Mouse (Mus musculus) right cerebral cortex, postnatal 10 days (tissue): ENCODE measurements around the gene Tspan13.
A peak's percentile ranks its signal among the peaks of the same experiment; 100 is the strongest.

Experiments used
- DNase-seq, 2 experiments: peaks; one replicate each; pipeline ENCODE4 v3.0.0; 2021; ENCODE audit warnings: low spot score in 2 of 2

Tspan13 gene

DNA sequence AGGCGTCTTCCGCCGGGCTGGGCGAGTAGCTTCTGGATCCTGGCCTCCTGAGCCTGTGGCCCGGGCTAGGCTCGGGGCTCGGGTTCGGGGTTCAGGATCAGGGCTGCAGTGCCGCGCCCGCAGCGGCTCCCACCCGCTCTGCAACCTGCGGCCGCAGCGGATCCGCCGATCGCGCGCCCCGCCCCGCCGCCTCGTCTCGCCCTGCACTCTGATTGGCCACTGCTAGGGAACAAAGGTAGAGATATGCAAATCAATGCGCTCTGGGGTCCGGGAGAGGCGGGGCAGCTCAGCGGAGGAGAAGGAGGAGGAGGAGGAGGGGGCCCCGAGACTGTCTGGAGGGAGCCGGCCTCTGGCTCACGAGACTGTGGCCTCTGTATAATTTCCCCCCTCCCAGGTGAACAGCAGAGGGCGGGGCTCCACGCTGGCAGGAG lies at the start of gene Tspan13:
Gene Tspan13 (minus strand): TSS at position 153 of the 431 bp plus-strand sequence.
- DNase-seq = peak; percentile 94 to 95

DNA sequence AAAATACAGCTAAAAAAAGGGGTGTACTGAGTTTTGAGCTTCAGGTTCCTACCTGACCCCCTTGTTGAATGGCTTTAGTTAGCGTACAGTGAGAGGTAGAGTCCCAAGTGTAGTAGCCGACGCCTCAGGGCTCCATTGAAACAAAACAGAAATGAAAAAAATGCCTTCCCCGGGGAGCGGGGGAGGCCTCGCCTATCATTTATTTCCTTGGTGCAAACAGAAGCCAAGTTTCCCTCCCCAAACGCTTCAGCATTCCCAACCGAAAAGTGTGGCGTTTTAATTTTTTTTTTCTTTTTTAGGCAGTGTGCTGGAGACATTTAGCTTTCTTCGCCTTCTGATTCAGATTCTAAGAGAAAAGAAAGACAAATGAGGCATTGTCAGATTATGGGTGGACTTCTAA lies 49.7 kb upstream of the Tspan13 start:
- no peak for DNase-seq

GRCm38 (mm10) chr12:36089221-36089620 lies 46.9 kb upstream of the Tspan13 start:
- peak; percentile 33 to 45 for DNase-seq

- no peak for DNase-seq
Observed at GRCm38 (mm10) chr12:36088804-36089203, 46.5 kb upstream of the Tspan13 start.

DNA sequence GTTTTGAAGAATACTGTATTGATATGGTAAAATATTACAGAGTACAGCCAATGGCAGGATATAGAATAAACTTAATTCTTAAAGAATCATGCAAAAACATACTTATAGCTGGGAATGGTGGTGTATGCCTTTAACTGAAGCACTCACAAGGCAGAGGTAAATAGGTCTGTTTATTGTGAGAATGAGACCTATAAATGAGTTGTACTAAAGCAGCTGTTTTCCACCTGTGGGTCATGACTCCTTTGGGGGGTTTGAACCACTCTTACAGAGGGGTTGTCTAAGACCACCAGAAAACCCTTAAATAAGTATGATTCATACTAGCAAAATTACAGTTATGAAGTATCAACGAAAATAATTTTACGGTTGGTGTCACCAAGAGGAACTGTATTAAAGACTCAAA lies 43.1 kb upstream of the Tspan13 start:
- DNase-seq = no peak

- DNase-seq = no peak
Observed at GRCm38 (mm10) chr12:36078101-36078899, 36.0 kb upstream of the Tspan13 start.

GRCm38 (mm10) chr12:36072860-36073259 lies 30.6 kb upstream of the Tspan13 start:
- no peak for DNase-seq

DNA sequence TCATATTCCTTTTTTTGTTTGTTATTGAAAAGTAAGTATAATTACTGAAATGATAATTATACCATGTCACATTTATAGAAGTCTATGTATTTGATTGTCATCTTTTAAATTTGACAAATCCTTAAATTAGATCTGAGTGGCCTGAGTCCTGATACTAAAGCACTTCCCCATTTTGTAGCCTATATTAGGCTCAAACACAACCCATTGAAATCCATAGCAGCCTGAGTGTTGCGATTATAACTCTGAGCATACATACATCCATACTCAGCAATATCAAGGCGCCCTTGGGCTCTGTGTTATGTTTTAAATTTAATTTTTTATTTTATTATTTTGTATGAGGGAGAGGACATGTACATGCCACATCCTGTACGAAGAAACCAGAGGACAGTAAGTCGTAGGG lies 27.9 kb upstream of the Tspan13 start:
- DNase-seq = no peak

DNA sequence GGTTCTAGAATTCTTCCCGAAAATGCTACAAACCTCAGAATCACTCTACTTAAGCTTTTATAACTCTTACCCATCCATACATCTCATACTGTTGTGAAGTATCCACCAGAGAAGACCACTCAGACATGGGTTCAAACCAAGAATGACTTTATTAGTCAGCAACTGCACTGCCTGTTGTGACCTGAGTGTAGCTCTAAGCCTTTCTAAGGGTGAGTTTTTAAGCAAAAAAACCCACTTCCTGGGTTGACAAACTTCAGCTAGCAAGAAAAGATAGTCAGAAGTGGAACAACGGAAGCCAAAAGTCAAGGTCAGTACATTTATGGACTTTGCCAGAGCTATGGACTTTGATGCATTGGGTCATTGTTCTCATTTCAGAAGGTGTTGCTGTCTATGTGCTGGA lies 25.2 kb upstream of the Tspan13 start:
- no peak for DNase-seq

DNA sequence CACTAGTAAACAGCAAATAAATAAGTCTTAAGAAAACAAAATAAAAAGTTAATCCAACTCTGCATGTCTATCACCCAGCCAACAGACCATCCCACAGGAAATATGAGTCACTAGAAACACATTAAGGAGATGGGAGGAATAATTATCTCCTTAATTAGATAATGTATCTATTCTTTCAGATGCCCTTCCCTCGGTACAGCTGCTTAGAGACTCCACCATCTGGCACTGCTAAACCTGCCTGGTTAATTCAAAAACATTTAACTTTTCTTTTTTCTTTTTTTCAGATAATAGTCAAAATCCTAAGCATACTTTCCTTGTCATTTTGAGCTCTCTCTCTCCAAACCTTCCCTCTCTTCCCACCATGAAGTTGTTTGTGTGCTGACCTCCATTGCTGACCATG lies 23.6 kb upstream of the Tspan13 start:
- no peak for DNase-seq

GRCm38 (mm10) chr12:36057699-36058098 lies 15.4 kb upstream of the Tspan13 start:
- no peak for DNase-seq

- DNase-seq = no peak
Observed at GRCm38 (mm10) chr12:36050276-36050675, 8.0 kb upstream of the Tspan13 start.

DNA sequence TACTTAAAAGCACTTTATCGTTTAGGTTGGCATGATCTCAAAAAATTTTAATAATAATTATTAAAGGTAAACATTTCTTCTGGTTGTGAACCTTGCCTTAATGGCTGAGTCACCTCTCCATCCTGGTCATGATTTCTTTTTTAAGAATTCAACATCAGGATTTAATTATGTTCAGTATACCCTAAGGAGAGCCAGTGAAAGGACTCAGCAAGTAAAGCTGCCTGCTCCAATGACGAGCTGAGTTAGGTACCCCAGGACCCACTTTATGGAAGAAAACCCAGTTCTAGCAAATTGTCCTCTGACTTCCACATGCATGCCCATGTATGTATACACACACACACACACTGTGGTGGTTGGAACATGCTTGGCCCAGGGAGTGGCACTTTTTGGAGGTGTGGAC lies 5.3 kb upstream of the Tspan13 start:
- no peak for DNase-seq

DNA sequence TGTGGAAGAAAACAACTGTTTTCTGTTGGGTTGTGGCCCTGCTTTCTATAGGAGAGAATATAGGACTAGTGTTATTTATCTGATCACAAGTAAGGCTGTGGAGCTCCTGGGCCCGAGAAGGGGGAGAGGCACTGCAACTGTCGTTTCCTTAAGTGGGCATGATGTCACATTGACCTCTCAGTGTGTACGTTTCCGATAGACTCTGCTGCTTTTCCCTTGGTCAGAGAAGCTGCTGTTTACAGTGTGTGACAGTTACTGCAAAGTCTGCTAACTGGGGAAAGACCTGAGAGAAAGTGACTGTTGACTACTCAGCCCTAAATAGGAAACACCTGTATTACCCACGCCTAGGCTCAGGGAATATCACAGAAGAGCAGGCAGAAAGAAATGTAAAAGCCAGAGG lies 3.9 kb upstream of the Tspan13 start:
- no peak for DNase-seq

GRCm38 (mm10) chr12:36044691-36045090 lies 2.4 kb upstream of the Tspan13 start:
- no peak for DNase-seq

- peak; percentile 62 to 70 for DNase-seq
Observed at GRCm38 (mm10) chr12:36041703-36042347, 475 bp downstream of the Tspan13 start.

- no peak for DNase-seq
Observed at GRCm38 (mm10) chr12:36041281-36041589, 1.1 kb downstream of the Tspan13 start.

DNA sequence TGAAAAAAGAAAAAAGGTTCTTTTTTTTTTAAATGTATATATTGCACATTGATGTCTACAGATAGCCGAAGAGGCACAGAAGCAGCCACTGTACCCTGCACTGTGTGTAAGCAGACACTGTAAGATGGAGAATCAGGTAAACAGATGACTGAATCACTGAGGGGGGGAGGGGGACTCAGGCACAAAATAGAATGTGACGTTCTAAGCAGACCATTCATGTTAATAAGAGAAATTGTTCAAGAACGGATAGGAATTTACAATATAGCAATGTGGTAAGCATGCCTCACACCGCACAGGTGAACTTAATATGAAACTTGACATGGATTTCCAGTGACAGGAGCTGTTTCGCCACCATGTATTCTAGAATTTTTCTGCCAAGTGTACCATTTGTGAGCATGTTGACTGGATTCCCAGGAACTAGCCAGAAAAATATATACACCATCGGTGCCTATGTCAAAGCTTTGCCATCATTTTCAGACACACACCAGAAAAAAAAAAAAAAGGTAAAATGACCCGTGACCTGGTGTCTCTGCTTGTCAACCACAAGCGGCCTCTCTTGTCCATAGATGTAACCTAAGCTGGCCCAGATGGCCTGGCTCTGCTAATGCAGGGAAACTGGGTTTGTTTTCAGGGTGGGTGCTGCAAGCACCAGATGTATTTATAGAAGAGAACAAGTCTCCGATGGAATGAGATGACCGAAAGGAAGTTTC lies 1.6 kb downstream of the Tspan13 start:
- no peak for DNase-seq

DNA sequence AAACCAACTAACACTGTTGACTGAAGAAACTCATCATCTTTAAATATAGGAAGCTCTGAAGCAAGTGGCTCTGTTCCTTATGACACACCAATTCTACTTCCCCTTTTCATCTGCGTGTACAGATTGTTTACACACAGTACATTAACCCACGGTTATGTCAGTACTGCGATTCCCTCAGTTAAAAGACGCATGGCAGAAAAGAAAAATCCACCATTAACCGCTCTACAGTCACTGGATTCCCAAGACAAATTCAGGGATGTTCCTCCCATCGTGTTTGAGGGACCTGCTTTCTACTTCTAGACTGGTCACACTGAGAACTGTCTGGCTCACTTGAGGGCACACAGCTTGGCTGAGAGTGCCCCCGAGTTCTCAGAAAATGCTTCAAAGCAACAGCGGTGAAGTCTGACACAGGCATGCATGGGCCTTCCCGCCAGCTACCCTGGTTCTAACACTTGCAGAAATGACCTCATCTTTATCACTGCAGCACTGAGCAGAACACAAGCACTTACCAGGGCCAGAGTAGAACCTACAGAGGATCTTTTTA lies 2.7 kb downstream of the Tspan13 start:
- DNase-seq = no peak

DNA sequence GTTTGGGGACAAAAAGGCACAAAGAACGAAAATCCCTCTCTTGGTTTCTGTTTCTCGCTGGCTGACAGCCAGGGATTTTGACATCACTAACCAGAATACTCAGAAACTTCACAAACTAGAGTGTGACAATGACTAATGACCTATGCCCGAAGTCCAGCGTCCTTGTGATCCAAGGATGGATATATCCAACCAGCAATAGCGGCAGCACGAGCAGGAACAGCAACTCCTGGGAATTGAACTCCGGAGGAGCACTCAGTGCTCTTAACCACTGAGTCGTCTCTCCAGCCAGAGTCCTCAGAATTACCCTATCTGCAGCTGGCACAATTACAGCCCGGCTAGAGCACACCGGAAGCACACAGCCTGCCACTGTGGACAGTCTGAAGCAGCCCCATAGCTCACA lies 5.5 kb downstream of the Tspan13 start:
- no peak for DNase-seq

DNA sequence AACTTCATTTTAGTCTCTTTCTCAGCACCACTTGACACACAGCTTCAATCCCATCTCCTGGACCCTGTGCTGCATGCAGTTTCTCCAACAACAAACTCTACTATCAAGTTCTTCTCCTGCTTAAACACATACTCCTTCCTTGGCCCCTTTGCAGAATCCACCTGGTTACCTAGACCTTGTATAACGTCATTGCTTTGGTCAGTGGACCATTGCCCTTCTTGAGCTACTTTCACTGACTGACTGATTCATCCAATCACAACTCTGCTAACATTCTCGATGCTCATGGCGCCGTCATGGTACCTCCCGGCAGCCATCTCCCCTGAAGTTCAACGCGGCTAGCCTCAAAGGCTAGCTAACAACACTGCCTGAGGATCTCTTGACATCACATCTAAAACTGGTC lies 6.2 kb downstream of the Tspan13 start:
- no peak for DNase-seq

DNA sequence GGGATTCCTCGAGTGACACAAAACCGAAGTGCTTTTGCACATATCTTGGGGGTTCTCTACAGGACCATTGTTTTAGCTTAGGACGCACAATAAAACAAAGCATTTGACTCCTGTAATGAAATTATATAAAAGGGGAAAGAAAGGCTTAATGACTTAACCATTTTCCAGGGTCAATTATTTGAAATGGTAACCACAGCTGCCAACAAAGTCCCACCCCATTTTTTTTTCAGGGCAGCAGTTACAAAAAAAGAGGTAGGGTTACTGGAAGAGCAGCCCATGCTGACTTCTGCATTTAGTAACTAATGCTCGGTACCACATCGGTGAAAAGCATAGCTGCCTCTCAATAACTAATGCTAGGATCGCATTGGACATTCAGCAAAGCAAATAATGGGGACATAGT lies 6.8 kb downstream of the Tspan13 start:
- no peak for DNase-seq

GRCm38 (mm10) chr12:36032419-36032818 lies 9.9 kb downstream of the Tspan13 start:
- DNase-seq = no peak
